Mouse (Mus musculus) olfactory bulb, adult 2 months (tissue): Measurements from ENCODE around the gene Chst8. TPM values are rescaled to one million over a fixed set of nuclear protein-coding genes. Genes with fewer than 3 reads are reported as not detected.

Experiments used
- H3K27ac ChIP-seq: fragments of 200-500 bp; 2 replicates; pipeline ENCODE4 v1.5.1; 2012; ENCODE audit warnings: low read depth, low read length; ENCODE audit not compliant: insufficient read depth
- H3K4me1 ChIP-seq: fragments of 200-500 bp; 2 replicates; pipeline ENCODE4 v1.6.1; 2012; ENCODE audit warnings: low read length; ENCODE audit not compliant: control insufficient read depth, insufficient read depth
- H3K4me3 ChIP-seq: fragments of 200-500 bp; 2 replicates; pipeline ENCODE4 v1.5.1; 2012; ENCODE audit warnings: mild to moderate bottlenecking, low read depth, low read length, moderate library complexity; ENCODE audit not compliant: insufficient read depth
- CTCF ChIP-seq: fragments of 200-500 bp; IDR thresholded peaks from 2 replicates; pipeline ENCODE4 v1.5.1; 2012; ENCODE audit warnings: low read depth, mild to moderate bottlenecking, low read length, moderate library complexity; ENCODE audit not compliant: insufficient read depth
- POLR2A ChIP-seq: fragments of 200-500 bp; IDR thresholded peaks from 2 replicates; pipeline ENCODE4 v1.6.1; 2012; ENCODE audit warnings: mild to moderate bottlenecking, low read depth, low read length, moderate library complexity; ENCODE audit not compliant: insufficient read depth
- WGBS: fragments of 180-500 bp; shearing (Covaris S2); methylation state at CpG from one replicate; pipeline ENCODE4 v1.1.7; 2018; 5-methylcytosine and 5-hydroxymethylcytosine counted together
- polyA plus RNA-seq: library from polyadenylated mRNA; stranded (reverse); fragments of >200 nt; gene quantifications from 2 replicates; pipeline ENCODE4 v1.2.4, GENCODE M21; 2012; ENCODE audit warnings: low replicate concordance; ENCODE audit not compliant: missing spikeins, insufficient read depth, insufficient read length

The Chst8 gene
- polyA plus RNA-seq, 1 experiment = not detected

- Histone ChIP-seq H3K27ac (no peak overlapping the region), H3K4me3 (no peak overlapping the region), H3K4me1 (peaks cover 8% of the 10 kb centered on the region)
- TF ChIP-seq CTCF = no peak
- TF ChIP-seq POLR2A = no peak
- WGBS = 61% methylated on average over 6 of the region's 6 CpGs
These were observed 6.2 kb downstream of the Chst8 start for GRCm38 (mm10) chr7:34806307-34806706.

- TF ChIP-seq POLR2A = no peak
- no peak for TF ChIP-seq CTCF
- WGBS = 95% methylated on average over 3 of the region's 3 CpGs
- Histone ChIP-seq H3K4me3 (no peak overlapping the region), H3K4me1 (peaks cover 6% of the 10 kb centered on the region; the same call in 1 of the 2 replicates), H3K27ac (no peak overlapping the region)
These were observed 6.8 kb downstream of the Chst8 start for GRCm38 (mm10) chr7:34805691-34806205.

GRCm38 (mm10) chr7:34805042-34805441 is 7.5 kb downstream of the Chst8 start:
- Histone ChIP-seq H3K4me1 (peaks cover 6% of the 10 kb centered on the region; the same call in 1 of the 2 replicates), H3K4me3 (no peak overlapping the region), H3K27ac (no peak overlapping the region)
- no peak for TF ChIP-seq CTCF
- no peak for TF ChIP-seq POLR2A
- 81% methylated on average over 2 of the region's 2 CpGs for WGBS

- Histone ChIP-seq H3K4me3 (no peak overlapping the region), H3K4me1 (peaks cover 10% of the 10 kb centered on the region), H3K27ac (no peak overlapping the region)
- TF ChIP-seq POLR2A = no peak
- no peak for TF ChIP-seq CTCF
- 68% methylated on average over 13 of the region's 13 CpGs for WGBS
These were observed 12.5 kb downstream of the Chst8 start for GRCm38 (mm10) chr7:34799950-34800511.

- Histone ChIP-seq H3K4me3 (no peak overlapping the region), H3K27ac (no peak overlapping the region), H3K4me1 (peaks cover 10% of the 10 kb centered on the region)
- TF ChIP-seq CTCF (no peak), POLR2A (no peak)
- WGBS = 47% methylated on average over 3 of the region's 3 CpGs
These were observed 13.1 kb downstream of the Chst8 start for GRCm38 (mm10) chr7:34799404-34799771.

GRCm38 (mm10) chr7:34798441-34799403 is 13.8 kb downstream of the Chst8 start:
- no peak overlapping the region for H3K27ac ChIP-seq
- no peak overlapping the region for H3K4me3 ChIP-seq
- peaks cover 10% of the 10 kb centered on the region for H3K4me1 ChIP-seq
- TF ChIP-seq CTCF = no peak
- TF ChIP-seq POLR2A = no peak
- WGBS = 12% methylated on average over 11 of the region's 11 CpGs

- 8% methylated on average over 12 of the region's 12 CpGs for WGBS
- Histone ChIP-seq H3K27ac (no peak overlapping the region), H3K4me3 (no peak overlapping the region), H3K4me1 (peaks cover 10% of the 10 kb centered on the region)
- no peak for TF ChIP-seq CTCF
- no peak for TF ChIP-seq POLR2A
These were observed 14.5 kb downstream of the Chst8 start for GRCm38 (mm10) chr7:34798039-34798438.

- Histone ChIP-seq H3K27ac (no peak overlapping the region), H3K4me3 (no peak overlapping the region), H3K4me1 (no peaks in the 10 kb centered on the region; the same call in 1 of the 2 replicates)
- WGBS = 83% methylated on average over 7 of the region's 7 CpGs
- TF ChIP-seq CTCF = 0 out of 2 replicates have a peak, but pooled peaks have one; percentile 23
- TF ChIP-seq POLR2A = no peak
These were observed 22.1 kb downstream of the Chst8 start for GRCm38 (mm10) chr7:34790459-34790858.

- TF ChIP-seq CTCF (no peak), POLR2A (no peak)
- Histone ChIP-seq H3K4me3 (no peak overlapping the region), H3K27ac (no peak overlapping the region), H3K4me1 (no peaks in the 10 kb centered on the region)
These were observed 25.3 kb downstream of the Chst8 start for GRCm38 (mm10) chr7:34787171-34787570.
